Mouse (Mus musculus): Measurements from ENCODE around the gene Tcf21. TPM values are rescaled to one million over a fixed set of nuclear protein-coding genes. Genes with fewer than 3 reads are reported as not detected.

The Tcf21 gene
- not detected for polyA plus RNA-seq (2012; fragmentation: generic; extraction: Trizol)

GRCm38 (mm10) chr10:22819871-22820590, at the start of gene Tcf21:
TSS of gene Tcf21 (minus strand) at chr10:22820174.

Other genes starting within 250 kb of the Tcf21 start
- gene Slc2a12, start 175.2 kb downstream of the Tcf21 start, polyA plus RNA-seq (2012; fragmentation: generic; extraction: Trizol) = under 1 TPM in 1 of 2 experiments, not detected in 1; 0.02 TPM
- gene Tbpl1, start 88.2 kb downstream of the Tcf21 start, polyA plus RNA-seq (2012; fragmentation: generic; extraction: Trizol) = 10 to 100 TPM in 1 of 2 experiments, 1 to 10 TPM in 1; 6.9 to 13.8 TPM